Comparison of ENCODE assay signal across 25 mouse cellular contexts in genomic region chr8:94754486-94754885, GRCm38 (mm10). TPM values are rescaled to one million over a fixed set of nuclear protein-coding genes. Genes with fewer than 3 reads are reported as not detected.
DNase-seq lines count a peak whose midpoint lies in the region; ATAC-seq lines count a peak whose summit lies in the region.
"Had no signal": no experiment of that assay in that cellular context is flagged by ENCODE, and none has a peak within 500 bp of the region (broad histone marks: within the 10 kb centered on the region; RNA-seq: fewer than 3 reads in every experiment).

No protein-coding gene starts in this region.

- H3K4me1 ChIP-seq in embryonic facial prominence, embryonic 14.5 days (ENCODE audit: control insufficient read depth, insufficient read depth, low read length), result no peaks in the 10 kb centered on the region
- H3K4me1 ChIP-seq: forebrain, embryonic 12.5 days; heart, embryonic 15.5 days; hindbrain, embryonic 13.5 days had no signal

- H3K27ac ChIP-seq in embryonic facial prominence, embryonic 14.5 days (replicated peaks; ENCODE audit: low read depth, low read length), result no peak overlapping the region
- H3K27ac ChIP-seq: embryonic facial prominence, embryonic 12.5 days; forebrain, embryonic 12.5 days; heart, adult 2 months; heart, embryonic 15.5 days; hindbrain, embryonic 13.5 days; hindbrain, postnatal 0 days had no signal

- H3K4me3 ChIP-seq in embryonic facial prominence, embryonic 14.5 days (ENCODE audit: low read depth, low read length), result no peak overlapping the region
- H3K4me3 ChIP-seq: embryonic facial prominence, embryonic 12.5 days; forebrain, embryonic 12.5 days; heart, adult 2 months; heart, embryonic 15.5 days; hindbrain, embryonic 13.5 days had no signal

- DNase-seq in heart, adult 11 months, result peak; percentile 45
- DNase-seq in heart, adult 18-20 months, result no peak
- peak; percentile 24 for DNase-seq in embryonic facial prominence, embryonic 14.5 days (ENCODE audit: low spot score)
- peak; percentile 79 for DNase-seq in retina, embryonic 14.5 days (ENCODE audit: low spot score)
- DNase-seq in yolk sac, embryonic 10.5 days (ENCODE audit: low spot score), result peak; percentile 36
- DNase-seq in spleen, adult 12 weeks (ENCODE audit: low spot score), result no peak
- DNase-seq in cerebellum, postnatal 36 days, result no peak
- DNase-seq: adrenal gland, postnatal 14 days; cerebellum, adult 18-20 months; cerebellum, adult 9-11 months; gastrocnemius, postnatal 36 days; heart, adult 2 months; heart, postnatal 14 days had no signal

- 50% methylated on average over 2 of the region's 2 CpGs for WGBS in embryonic facial prominence, embryonic 14.5 days

- no peak overlapping the region for H3K4me2 ChIP-seq in embryonic facial prominence, embryonic 14.5 days (ENCODE audit: low read depth, low read length)
- H3K4me2 ChIP-seq: embryonic facial prominence, embryonic 12.5 days; forebrain, embryonic 12.5 days; heart, embryonic 11.5 days; heart, embryonic 15.5 days; hindbrain, embryonic 13.5 days had no signal

- no peaks in the 10 kb centered on the region for H3K27me3 ChIP-seq in embryonic facial prominence, embryonic 14.5 days (replicated peaks; ENCODE audit: control insufficient read depth, insufficient read depth, low read length)
- H3K27me3 ChIP-seq: embryonic facial prominence, embryonic 12.5 days; forebrain, embryonic 12.5 days; heart, embryonic 15.5 days had no signal

- no peak overlapping the region for H3K9ac ChIP-seq in embryonic facial prominence, embryonic 14.5 days (ENCODE audit: low read depth, low read length)
- H3K9ac ChIP-seq: embryonic facial prominence, embryonic 12.5 days; forebrain, embryonic 12.5 days; heart, embryonic 15.5 days; hindbrain, embryonic 13.5 days had no signal

- no peaks in the 10 kb centered on the region for H3K9me3 ChIP-seq in embryonic facial prominence, embryonic 14.5 days (ENCODE audit: control insufficient read depth, low read length)
- H3K9me3 ChIP-seq: embryonic facial prominence, embryonic 12.5 days; forebrain, embryonic 12.5 days; heart, embryonic 15.5 days; hindbrain, embryonic 13.5 days had no signal

- ATAC-seq in embryonic facial prominence, embryonic 14.5 days (ENCODE audit: low read depth), result no peak
- ATAC-seq: activated CD4-positive, CD25-positive, alpha-beta regulatory T cell, adult 4 months; hindbrain, postnatal 0 days; Patski had no signal

- no peaks in the 10 kb centered on the region for H3K36me3 ChIP-seq in embryonic facial prominence, embryonic 14.5 days (ENCODE audit: control insufficient read depth, insufficient read depth, low read length)
- H3K36me3 ChIP-seq: embryonic facial prominence, embryonic 12.5 days; forebrain, embryonic 12.5 days; heart, embryonic 15.5 days; hindbrain, embryonic 13.5 days had no signal

RNA-seq across cellular contexts. Expression of gene Ccl22, which starts 9.1 kb away (rescaled TPM):
- total RNA-seq in heart, adult 18-20 months (2021), result 1 to 10 TPM in 1 of 2 experiments, not detected in 1; 1.3 TPM
- not detected in 2 replicates for polyA plus RNA-seq in embryonic facial prominence, embryonic 14.5 days (2014; fragmentation: Nextera tagmentation; extraction: Ambion mirVana)
- total RNA-seq: gastrocnemius, adult 8-10 months; gastrocnemius, postnatal 36 days; heart, adult 2 months; hematopoietic stem cell, adult 5-6 weeks; MEL had no signal
- polyA plus RNA-seq: C2C12; embryonic facial prominence, embryonic 12.5 days; forebrain, embryonic 12.5 days; heart, embryonic 11.5 days; heart, embryonic 15.5 days; hindbrain, embryonic 13.5 days; Patski had no signal

RNA-seq across cellular contexts. Expression of gene Cx3cl1, which starts 17.3 kb away (rescaled TPM):
- total RNA-seq in heart, adult 18-20 months (2021), result 1 to 10 TPM; 5.7 to 6.1 TPM
- polyA plus RNA-seq in embryonic facial prominence, embryonic 14.5 days (2014; fragmentation: Nextera tagmentation; extraction: Ambion mirVana), result 7.9 and 8.3 TPM in 2 replicates
- total RNA-seq: MEL had no signal
- polyA plus RNA-seq: activated CD4-positive, CD25-positive, alpha-beta regulatory T cell, adult 4 months had no signal

RNA-seq across cellular contexts. Expression of gene Ccl17, which starts 55.8 kb away (rescaled TPM):
- 1 to 10 TPM in 1 of 2 experiments, not detected in 1; 1.5 TPM for total RNA-seq in heart, adult 18-20 months (2021)
- polyA plus RNA-seq in embryonic facial prominence, embryonic 14.5 days (2014; fragmentation: Nextera tagmentation; extraction: Ambion mirVana), result 0.60 and 0.63 TPM in 2 replicates
- total RNA-seq: adrenal gland, postnatal 14 days; gastrocnemius, postnatal 36 days; heart, adult 2 months; heart, postnatal 14 days; hematopoietic stem cell, adult 5-6 weeks; hindbrain, postnatal 0 days; MEL had no signal
- polyA plus RNA-seq: embryonic facial prominence, embryonic 12.5 days; hindbrain, embryonic 13.5 days had no signal

RNA-seq across cellular contexts. Expression of gene Pllp, which starts 58.4 kb away (rescaled TPM):
- under 1 TPM; 0.69 to 0.87 TPM for total RNA-seq in heart, adult 18-20 months (2021)
- 4.6 and 8.1 TPM in 2 replicates for polyA plus RNA-seq in embryonic facial prominence, embryonic 14.5 days (2014; fragmentation: Nextera tagmentation; extraction: Ambion mirVana)
- total RNA-seq: hematopoietic stem cell, adult 5-6 weeks; MEL had no signal
- polyA plus RNA-seq: heart, embryonic 11.5 days had no signal

Comparison
In these comparisons a context has a peak if more than half of its experiments do, and no peak if none do; other contexts are left out.
1. DNase-seq: peak in heart, adult 11 months (single experiment), embryonic facial prominence, embryonic 14.5 days (single experiment), retina, embryonic 14.5 days (single experiment) and yolk sac, embryonic 10.5 days (single experiment); none in heart, adult 18-20 months (0 of 2), spleen, adult 12 weeks (single experiment) and cerebellum, postnatal 36 days (0 of 2).